Mouse (Mus musculus) B cell, adult 62 days (primary cell): ENCODE measurements around the gene Tk2. TPM values are rescaled to one million over a fixed set of nuclear protein-coding genes. Genes with fewer than 3 reads are reported as not detected.

Source experiments
- total RNA-seq: library from RNA; stranded (reverse); gene quantifications from 4 replicates; pipeline ENCODE4 v1.2.4, GENCODE M21; 2023

Tk2 gene
- 101 to 119 TPM (median 103 TPM) in 4 replicates for total RNA-seq

GRCm38 (mm10) chr8:104248276-104248675, at the start of gene Tk2:
TSS of gene Tk2 (minus strand) at chr8:104248558.

GRCm38 (mm10) chr8:104293081-104293480, 44.7 kb upstream of the Tk2 start, which contains the start of gene Cmtm2a:
TSS of gene Cmtm2a (minus strand) at chr8:104293181.

GRCm38 (mm10) chr8:104250439-104251367, 2.3 kb upstream of the Tk2 start, which contains the start of gene Cklf:
TSS of gene Cklf (plus strand) at chr8:104250861.

Other genes starting within 250 kb of the Tk2 start
- gene Cdh5, start 146.9 kb downstream of the Tk2 start, total RNA-seq = 0.66 to 1.3 TPM (median 0.96 TPM) in 4 replicates
- gene Bean1, start 78.1 kb downstream of the Tk2 start, total RNA-seq = 0.18 TPM in 1 of 4 replicates, not detected in the others
- gene Cklf, start 2.3 kb upstream of the Tk2 start, total RNA-seq = 63.3 to 74.0 TPM (median 72.5 TPM) in 4 replicates
- not detected in 4 replicates for gene Cmtm2a, start 44.6 kb upstream of the Tk2 start, total RNA-seq
- not detected in 4 replicates for gene Gm45711, start 61.5 kb upstream of the Tk2 start, total RNA-seq
- gene Cmtm1, start 61.6 kb upstream of the Tk2 start, total RNA-seq = not detected in 4 replicates
- gene Gm11020, start 73.0 kb upstream of the Tk2 start, total RNA-seq = not detected in 4 replicates
- gene Cmtm2b, start 73.7 kb upstream of the Tk2 start, total RNA-seq = not detected in 4 replicates
- 13.0 to 18.3 TPM (median 15.5 TPM) in 4 replicates for gene Cmtm3, start 90.9 kb upstream of the Tk2 start, total RNA-seq
- 0.77 to 0.94 TPM (median 0.84 TPM) in 4 replicates for gene Cmtm4, start 147.2 kb upstream of the Tk2 start, total RNA-seq
- gene Dync1li2, start 194.5 kb upstream of the Tk2 start, total RNA-seq = 63.0 to 107 TPM (median 77.6 TPM) in 4 replicates